Mouse (Mus musculus) spleen, adult 2 months (tissue): ENCODE results near the gene Cpm. TPM values are rescaled to one million over a fixed set of nuclear protein-coding genes. Genes with fewer than 3 reads are reported as not detected.
"Not testable (repeated sequence)": the region's sequence is repeated elsewhere in the genome, so short reads cannot be mapped to it uniquely, and the experiment has no call there.

Experiments
- DNase-seq, 2 experiments: peaks; one replicate each; pipeline versions ENCODE4 v3.0.0 to v3.0.0-alpha.2; 2012 to 2021; ENCODE audit warnings: low spot score in 2 of 2, low read depth in 1 of 2
- H3K27ac ChIP-seq: fragments of 200-500 bp; 2 replicates; pipeline ENCODE4 v1.5.1; 2012; ENCODE audit warnings: low read length, inconsistent platforms; ENCODE audit not compliant: insufficient read depth
- H3K27me3 ChIP-seq: fragments of 200-500 bp; 2 replicates; pipeline ENCODE4 v1.6.1; 2012; ENCODE audit warnings: mild to moderate bottlenecking, moderate library complexity, low read length, inconsistent platforms; ENCODE audit not compliant: control insufficient read depth, insufficient read depth
- H3K36me3 ChIP-seq: fragments of 200-500 bp; 2 replicates; pipeline ENCODE4 v1.6.1; 2012; ENCODE audit warnings: mild to moderate bottlenecking, low read length, inconsistent platforms; ENCODE audit not compliant: control insufficient read depth, insufficient read depth
- H3K4me1 ChIP-seq: fragments of 200-500 bp; 2 replicates; pipeline ENCODE4 v1.6.1; 2011; ENCODE audit warnings: inconsistent platforms; ENCODE audit not compliant: control insufficient read depth, insufficient read depth, insufficient read length
- H3K4me3 ChIP-seq: fragments of 200-500 bp; 2 replicates; pipeline ENCODE4 v1.5.1; 2011; ENCODE audit warnings: mild to moderate bottlenecking, inconsistent platforms; ENCODE audit not compliant: insufficient read depth, insufficient read length; ENCODE audit errors: extremely low read depth
- CTCF ChIP-seq: fragments of 200-500 bp; IDR thresholded peaks from 2 replicates; pipeline ENCODE4 v1.5.1; 2011; ENCODE audit warnings: mild to moderate bottlenecking, inconsistent platforms; ENCODE audit not compliant: insufficient read depth, insufficient read length, insufficient replicate concordance; ENCODE audit errors: extremely low read depth
- POLR2A ChIP-seq: fragments of 200-500 bp; IDR thresholded peaks from 2 replicates; pipeline ENCODE4 v1.6.1; 2011; ENCODE audit warnings: low read depth, low read length, inconsistent platforms
- WGBS: fragments of 180-500 bp; shearing (Covaris S2); methylation state at CpG from one replicate; pipeline ENCODE4 v1.1.7; 2018; 5-methylcytosine and 5-hydroxymethylcytosine counted together
- polyA plus RNA-seq: library from polyadenylated mRNA; depleted of rRNA; stranded (reverse); fragments of >200 nt; gene quantifications from 2 replicates; pipeline ENCODE4 v1.2.3, GENCODE M21; 2012

Gene Cpm
- polyA plus RNA-seq, 1 experiment = 10.1 TPM

DNA sequence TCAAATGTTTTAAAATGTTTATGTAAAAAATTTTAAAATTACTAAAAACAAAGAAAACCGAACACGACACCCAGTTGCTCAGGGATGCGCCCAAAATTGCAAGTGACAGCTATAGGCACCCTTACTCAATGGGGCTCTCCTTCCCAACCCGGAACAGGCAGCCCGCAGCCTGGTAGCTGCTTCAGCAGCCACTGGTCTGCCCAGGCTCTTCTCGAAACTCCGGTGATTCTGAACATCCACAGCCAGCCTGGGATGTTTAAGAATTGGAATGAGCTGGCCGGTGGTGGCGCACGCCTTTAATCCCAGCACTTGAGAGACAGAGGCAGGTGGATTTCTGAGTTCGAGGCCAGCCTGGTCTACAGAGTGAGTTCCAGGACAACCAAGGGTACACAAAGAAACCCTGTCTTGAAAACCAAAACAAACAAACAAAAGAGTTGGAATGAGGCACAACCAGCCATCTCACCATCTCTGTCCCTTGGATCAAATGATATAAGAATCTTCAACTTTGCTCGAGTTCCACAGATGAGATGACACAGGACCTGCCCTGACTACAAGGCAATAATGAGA, 101.4 kb downstream of the Cpm start:
- Histone ChIP-seq H3K27me3 (no peaks in the 10 kb centered on the region), H3K36me3 (no peaks in the 10 kb centered on the region), H3K4me3 (no peak overlapping the region), H3K4me1 (no peaks in the 10 kb centered on the region), H3K27ac (no peak overlapping the region)
- TF ChIP-seq CTCF (no peak), POLR2A (no peak)
- 92% methylated on average over 12 of the region's 12 CpGs for WGBS
- no peak for DNase-seq

DNA sequence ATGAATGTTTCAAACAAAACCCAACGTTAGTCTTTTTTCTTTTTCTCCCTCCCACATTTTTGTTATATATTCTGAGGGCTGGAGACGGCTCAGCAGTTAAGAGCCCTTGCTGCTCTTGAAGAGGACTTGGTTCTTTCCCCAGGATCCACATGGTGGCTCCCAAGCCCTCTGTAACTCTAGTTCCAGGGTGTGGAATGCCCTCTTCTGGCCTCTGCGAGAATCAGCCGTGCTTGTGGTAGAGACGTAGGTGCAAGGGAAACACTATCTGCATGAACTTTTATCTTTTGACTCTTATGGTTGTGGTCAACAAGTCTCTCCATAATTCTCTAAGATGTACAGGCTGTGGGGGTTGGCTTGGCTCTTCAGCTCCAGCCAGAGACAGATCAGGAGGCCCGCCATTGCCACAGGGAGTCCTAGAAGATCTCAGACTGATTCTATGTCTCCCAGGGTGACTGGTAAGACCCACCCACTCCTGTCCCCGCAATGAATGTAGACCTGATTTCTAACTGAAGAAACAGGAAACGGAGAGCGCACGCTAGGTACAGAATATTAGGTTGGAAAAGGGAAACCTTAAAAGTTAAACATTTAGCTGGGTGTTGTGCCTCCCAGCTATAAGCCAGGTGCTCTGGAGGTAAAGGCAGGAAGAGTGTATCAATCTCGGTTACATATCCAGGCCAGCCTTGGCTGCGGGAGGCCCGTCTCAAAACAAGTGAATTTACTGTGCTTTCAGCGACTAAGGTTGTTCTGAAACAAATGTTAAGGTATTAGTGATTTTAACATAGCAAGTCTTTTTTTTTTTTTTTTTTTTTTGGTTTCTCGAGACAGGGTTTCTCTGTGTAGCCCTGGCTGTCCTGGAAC, 102.2 kb downstream of the Cpm start:
- TF ChIP-seq POLR2A = no peak
- peak; percentile 53; the same call in 1 of the 2 replicates for TF ChIP-seq CTCF
- Histone ChIP-seq H3K4me1 (no peaks in the 10 kb centered on the region), H3K36me3 (peaks cover 1% of the 10 kb centered on the region; the same call in 1 of the 2 replicates), H3K4me3 (peak overlapping the region; percentile 17; the same call in 1 of the 2 replicates), H3K27ac (no peak overlapping the region), H3K27me3 (no peaks in the 10 kb centered on the region)
- DNase-seq = peak in 1 of 2 experiments; percentile 55
- WGBS = 31% methylated on average over 15 of the region's 15 CpGs

DNA sequence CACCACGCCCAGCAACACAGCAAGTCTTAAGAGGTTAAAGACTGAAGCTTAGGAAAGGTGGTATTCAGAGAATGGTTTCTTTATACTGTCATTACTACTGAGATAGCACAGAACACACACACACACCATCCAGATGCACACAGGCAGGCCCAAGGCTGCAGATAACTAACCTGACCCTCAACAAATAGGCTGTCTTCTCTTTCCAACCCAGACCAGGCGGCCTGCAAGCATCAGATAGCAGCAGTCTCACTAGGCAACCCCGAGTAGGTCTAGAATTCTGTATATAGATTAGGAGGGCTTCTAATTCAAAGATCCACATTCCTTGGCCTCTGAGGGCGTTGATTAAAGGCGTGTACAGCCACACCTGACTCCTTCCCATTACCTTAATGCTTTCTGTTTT, 102.9 kb downstream of the Cpm start:
- no peaks in the 10 kb centered on the region for H3K4me1 ChIP-seq
- H3K36me3 ChIP-seq = peaks cover 2% of the 10 kb centered on the region; the same call in 1 of the 2 replicates
- no peaks in the 10 kb centered on the region for H3K27me3 ChIP-seq
- no peak overlapping the region for H3K27ac ChIP-seq
- no peak for DNase-seq
- WGBS = 85% methylated on average over 5 of the region's 5 CpGs
- no peak overlapping the region for H3K4me3 ChIP-seq
- no peak for TF ChIP-seq POLR2A

DNA sequence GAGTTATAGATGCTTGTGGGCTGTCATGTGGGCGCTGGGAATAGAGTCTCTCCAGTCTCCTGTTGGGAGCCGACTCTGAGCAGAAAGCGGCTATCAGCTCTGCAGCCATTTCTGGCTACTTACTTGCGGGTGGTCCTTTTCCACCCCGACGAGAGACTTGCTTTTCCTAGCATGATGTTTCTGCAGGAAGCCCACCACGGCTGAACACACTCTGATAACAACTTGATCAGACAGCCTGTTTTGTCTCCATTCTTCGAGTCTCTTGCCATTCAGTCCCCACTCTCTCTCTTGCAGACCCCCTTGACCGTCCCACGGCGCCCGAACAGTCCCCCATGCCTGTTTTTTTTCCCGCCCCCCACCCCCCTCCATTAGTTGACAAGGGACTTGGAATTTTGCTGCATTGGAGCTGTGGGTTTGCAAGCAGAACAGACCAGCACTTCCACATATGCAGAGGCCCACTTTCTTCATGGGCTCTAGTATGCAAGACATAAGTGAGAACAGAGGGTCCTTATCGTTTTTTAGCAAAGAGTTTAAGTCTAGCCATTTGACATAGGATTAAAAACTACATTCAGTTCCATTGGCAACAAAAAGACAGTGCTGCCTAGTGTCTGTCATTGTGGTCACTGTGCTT, 103.8 kb downstream of the Cpm start:
- TF ChIP-seq CTCF = no peak
- TF ChIP-seq POLR2A = no peak
- no peak overlapping the region for H3K4me3 ChIP-seq
- H3K36me3 ChIP-seq = peaks cover 2% of the 10 kb centered on the region; the same call in 1 of the 2 replicates
- no peak overlapping the region for H3K27ac ChIP-seq
- WGBS = 87% methylated on average over 14 of the region's 14 CpGs
- DNase-seq = no peak
- no peaks in the 10 kb centered on the region for H3K4me1 ChIP-seq
- H3K27me3 ChIP-seq = no peaks in the 10 kb centered on the region

DNA sequence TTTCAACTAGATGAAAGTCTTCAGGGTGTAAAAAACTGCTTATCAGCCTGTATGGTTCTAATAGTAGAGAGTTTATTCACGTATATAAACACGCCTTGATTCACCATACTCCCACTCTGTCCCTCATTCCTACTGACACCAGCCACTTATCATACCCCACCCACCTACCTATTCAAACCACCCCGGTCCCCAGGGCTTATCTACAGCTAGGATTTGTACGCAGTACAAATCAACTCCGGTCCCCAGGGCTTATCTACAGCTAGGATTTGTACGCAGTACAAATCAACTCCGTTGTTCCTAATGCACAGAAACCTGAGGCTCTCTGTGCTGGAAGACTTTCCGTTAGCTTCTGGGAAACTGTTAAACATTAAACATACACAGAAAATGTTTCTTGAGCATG, 104.3 kb downstream of the Cpm start:
- not testable (repeated sequence) for H3K27ac ChIP-seq, H3K4me1 ChIP-seq, DNase-seq, H3K36me3 ChIP-seq, H3K27me3 ChIP-seq, H3K4me3 ChIP-seq
- WGBS = 88% methylated on average over 8 of the region's 8 CpGs

DNA sequence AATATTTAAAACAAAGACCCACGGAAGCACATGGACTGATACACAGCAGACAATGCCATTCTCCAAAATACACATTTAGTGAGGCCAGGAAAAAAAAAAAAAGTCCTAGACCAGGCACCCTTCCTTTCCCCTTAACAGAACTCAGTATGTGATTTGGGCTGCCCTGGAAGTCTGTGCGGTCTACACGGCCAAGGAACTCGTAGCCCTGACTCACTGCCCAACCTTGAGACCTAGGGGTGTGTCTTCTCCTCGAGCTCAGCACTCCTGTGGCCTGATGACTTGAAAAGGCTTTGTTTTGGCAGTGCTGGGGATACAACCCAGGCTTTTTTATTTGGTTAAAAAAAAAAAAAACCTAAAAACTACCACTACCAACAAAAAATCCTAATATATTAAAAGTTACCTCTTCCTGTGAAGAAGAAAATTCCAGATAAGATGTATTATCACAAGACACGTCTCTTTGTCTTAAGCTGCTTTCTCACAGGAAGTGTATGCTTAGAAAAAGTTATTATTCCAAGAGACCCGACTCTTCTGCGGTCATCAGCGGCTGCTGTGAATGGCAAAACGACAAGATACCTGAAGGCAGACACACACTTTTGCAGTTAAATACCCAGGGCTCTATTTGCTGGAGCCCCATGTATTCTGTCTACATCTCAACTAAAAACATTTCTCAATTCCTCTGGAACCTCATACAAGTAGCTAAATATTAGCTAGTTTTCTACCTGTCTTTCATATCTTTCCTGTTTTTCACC, 105.0 kb downstream of the Cpm start:
- H3K4me3 ChIP-seq, H3K27me3 ChIP-seq, H3K4me1 ChIP-seq, H3K27ac ChIP-seq, H3K36me3 ChIP-seq, DNase-seq: not testable (repeated sequence)
- 87% methylated on average over 10 of the region's 10 CpGs for WGBS

DNA sequence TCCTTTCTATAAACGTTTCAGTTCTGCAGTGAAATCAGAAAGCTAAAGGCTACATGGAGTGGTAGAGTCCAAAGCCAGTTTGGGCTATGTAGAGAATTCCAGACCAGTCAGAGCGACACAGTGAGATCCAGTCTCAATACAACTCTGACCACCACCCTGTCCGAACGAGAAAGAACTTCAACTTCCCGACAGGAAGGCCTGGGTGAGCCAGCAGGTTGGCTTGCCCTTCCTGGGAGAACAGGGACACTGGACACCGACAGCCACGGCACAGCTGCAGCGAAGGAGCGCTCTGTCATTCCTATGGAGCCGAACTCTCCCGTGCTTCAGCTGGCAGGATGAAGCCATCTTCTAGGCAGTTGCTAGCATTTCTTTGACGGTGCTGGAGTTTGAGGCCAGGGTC, 106.1 kb downstream of the Cpm start:
- 91% methylated on average over 12 of the region's 12 CpGs for WGBS
- not testable (repeated sequence) for H3K36me3 ChIP-seq, DNase-seq, H3K4me1 ChIP-seq, H3K27ac ChIP-seq, H3K4me3 ChIP-seq, H3K27me3 ChIP-seq
